Mouse (Mus musculus): ENCODE data around the gene Igsf10. TPM values are rescaled to one million over a fixed set of nuclear protein-coding genes. Genes with fewer than 3 reads are reported as not detected.

The Igsf10 gene
- not detected for total RNA-seq (2023)

GRCm38 (mm10) chr3:59344065-59344905, at the start of gene Igsf10:
Gene Igsf10, minus strand, starts transcription at chr3:59344394.

Other genes with a start within 250 kb of the Igsf10 start
- 1 to 10 TPM; 1.9 to 3.0 TPM for gene Gpr171, start 242.6 kb downstream of the Igsf10 start, total RNA-seq (2023)
- under 1 TPM; 0.73 to 0.77 TPM for gene P2ry14, start 190.8 kb downstream of the Igsf10 start, total RNA-seq (2023)
- not detected for gene Gpr87, start 149.3 kb downstream of the Igsf10 start, total RNA-seq (2023)
- gene P2ry13, start 133.5 kb downstream of the Igsf10 start, total RNA-seq (2023): 10 to 100 TPM; 13.8 to 14.6 TPM
- 1 to 10 TPM; 1.3 to 1.8 TPM for gene P2ry12, start 81.5 kb downstream of the Igsf10 start, total RNA-seq (2023)

Data from neutrophil, adult 59 days (primary cell).